Mouse (Mus musculus) hematopoietic stem cell, adult 5-6 weeks (primary cell): Measurements from ENCODE around the gene Rerg. TPM values are rescaled to one million over a fixed set of nuclear protein-coding genes. Genes with fewer than 3 reads are reported as not detected.

ENCODE experiments used
- ATAC-seq, 2 experiments: fragments of 125-278 bp in 1 of 2; replicated peaks in 1 of 2; 2 replicates each; pipeline ENCODE4 v1.8.0; 2016 to 2017; ENCODE audit warnings: inconsistent platforms in 2 of 2, mild to moderate bottlenecking in 2 of 2, moderate number of reproducible peaks in 2 of 2, low read depth in 1 of 2, moderate TSS enrichment in 1 of 2; ENCODE audit not compliant: low FRiP score in 2 of 2, poor library complexity in 2 of 2, severe bottlenecking in 2 of 2, insufficient read depth in 1 of 2, low TSS enrichment in 1 of 2
- total RNA-seq: library from RNA; stranded (forward); fragments of 172-1452, 232-1000 nt; gene quantifications from 2 replicates; pipeline ENCODE4 v1.2.3, GENCODE M21; 2017

Gene Rerg
- total RNA-seq, 1 experiment from 2014 or later, result not detected

GRCm38 (mm10) chr6:137109811-137110777 is 60.2 kb downstream of the Rerg start:
- ATAC-seq, result no peak

DNA sequence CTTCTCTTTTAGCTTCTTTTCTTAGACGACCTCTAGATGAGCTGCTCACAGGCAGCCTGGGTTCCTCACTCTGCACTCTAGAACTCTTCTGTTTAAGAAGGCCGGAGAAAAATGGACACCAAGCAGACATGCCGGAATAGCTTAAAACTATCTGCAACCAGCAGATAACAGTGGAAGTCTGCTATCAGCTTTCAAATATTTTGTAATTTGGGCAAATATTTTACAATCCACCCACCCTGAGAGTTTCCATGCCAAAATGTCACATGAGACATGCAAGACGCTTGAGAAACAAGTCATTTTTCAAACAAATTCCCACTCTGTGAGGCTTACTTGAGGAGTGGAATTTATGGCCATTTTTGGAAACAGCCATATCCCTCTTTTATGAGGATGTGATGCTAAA is 65.0 kb downstream of the Rerg start:
- no peak for ATAC-seq

DNA sequence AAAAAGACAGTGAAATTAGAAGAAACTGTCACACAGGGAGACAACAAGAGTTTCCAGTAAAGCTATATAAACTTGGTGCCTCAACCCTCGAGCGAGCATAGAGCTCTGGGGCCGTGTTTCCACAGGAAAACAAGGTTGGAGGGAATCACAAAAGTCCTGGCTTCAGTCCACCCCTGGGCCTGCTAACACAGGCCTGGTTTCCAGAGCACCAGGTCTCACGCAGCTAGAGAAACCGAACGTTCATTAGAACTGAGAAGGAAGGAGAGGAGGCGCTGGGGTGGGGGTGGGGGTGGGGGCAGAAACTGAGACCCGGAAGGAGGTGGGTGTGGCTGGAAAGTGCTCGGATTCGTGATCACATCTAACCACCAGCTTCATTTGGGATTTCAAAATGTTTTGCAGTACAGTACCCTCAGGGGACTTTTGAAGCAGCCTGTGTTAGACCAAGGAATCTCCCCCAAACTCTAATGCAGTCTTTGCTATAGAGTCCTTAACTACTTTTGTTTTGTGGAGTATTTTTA is 67.6 kb downstream of the Rerg start:
- ATAC-seq, result 0 out of 4 replicates have a peak, but pooled peaks have one; percentile 25 to 32

DNA sequence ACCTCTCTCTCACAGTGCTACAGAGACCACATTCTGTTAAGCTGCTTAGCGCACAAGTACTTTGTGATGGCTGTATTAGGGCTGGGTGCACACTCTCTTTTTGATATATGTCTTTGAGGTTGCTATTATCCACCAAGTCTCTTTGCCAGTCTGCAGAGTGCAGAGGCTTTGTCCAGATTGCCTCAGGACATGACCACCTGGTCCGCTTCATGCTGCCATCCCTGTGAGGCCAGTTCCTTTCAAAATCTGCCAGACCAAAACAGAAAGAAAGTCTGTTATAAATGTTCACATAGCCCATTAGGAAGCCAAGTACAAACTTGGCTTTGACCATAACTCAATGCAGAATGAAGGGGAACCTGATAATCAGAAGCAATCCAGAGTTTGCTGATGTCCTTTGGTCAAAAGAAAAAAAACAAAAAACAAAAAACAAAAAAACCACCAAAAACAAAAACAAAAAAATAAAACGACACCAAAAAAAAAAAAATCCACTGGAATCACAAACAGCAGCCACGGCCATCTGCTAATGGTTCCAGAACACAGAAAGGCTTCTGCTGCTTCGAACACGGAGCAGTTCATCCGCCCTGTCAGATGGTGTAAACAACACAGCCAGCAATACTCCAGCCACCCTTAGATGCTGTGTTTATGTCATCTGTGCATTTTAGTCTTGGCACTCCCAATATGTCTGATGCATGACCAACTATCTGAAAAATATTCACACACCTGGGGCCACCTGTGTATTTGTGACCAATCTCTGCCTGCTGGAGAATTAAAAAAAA is 68.2 kb downstream of the Rerg start:
- ATAC-seq, result no peak

DNA sequence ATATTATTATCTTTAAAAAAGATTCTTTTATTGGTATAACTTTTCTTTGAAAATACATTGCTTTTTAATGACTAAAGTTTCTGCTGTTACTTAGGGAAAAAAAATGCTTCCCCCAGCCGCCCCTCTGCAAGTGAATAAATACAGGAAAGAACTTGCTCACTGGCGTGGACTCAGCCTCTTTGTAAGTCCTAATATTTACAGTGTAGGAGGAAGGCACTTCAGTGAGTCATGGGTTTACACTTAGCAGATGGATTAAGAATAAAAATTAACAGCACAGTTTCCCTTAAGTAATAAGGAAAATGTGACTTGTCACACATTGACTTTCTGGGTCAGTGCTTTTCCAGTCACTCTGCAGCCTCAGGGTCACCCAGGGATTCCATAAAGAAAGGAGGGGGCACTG is 70.0 kb downstream of the Rerg start:
- ATAC-seq, result no peak

DNA sequence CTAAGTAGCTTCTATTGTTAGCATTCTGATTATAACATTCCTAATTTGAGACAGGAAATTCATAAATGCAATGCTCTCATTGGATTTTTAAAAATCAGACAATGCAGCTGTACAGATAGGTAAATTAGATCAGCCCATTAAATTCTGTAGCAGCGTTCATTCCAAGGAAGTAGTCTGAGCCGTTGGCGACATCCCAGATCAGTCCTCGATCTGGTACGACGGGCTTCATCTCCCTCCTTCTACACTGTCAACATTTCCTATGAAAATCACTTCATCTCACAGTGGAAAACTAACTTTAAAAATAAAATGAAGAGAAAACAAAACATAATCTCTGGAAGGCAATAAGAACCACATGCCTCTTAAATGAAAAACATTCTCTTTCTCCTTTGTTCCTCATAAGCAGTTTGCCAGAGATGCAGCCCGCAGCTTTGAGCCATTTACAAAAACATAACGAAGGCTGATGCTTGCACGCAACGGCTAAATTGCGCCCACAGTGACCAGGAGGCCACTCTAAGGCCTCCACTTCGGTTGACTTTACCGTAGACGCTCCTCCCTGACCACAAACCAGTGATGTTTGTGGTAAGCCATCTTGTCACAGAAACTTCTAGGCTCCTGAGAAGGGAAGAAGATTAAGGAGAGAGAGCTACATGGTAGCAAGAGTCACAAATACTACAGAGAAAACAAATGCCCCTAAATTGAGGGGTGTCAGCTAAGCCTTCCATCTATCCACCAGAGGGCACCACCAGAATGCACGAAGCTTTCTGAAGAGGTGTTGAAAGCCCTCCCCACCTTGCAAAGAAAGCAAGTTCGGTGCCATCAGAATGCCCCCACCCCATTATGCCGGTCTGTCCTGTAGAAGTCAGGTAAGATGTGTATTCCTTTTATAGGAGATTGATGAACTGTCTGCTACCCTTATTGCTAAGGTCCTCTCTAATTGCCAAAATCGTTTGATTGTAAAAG is 71.8 kb downstream of the Rerg start:
- peak; percentile 62 to 76; a peak in 3 of 4 replicates for ATAC-seq

DNA sequence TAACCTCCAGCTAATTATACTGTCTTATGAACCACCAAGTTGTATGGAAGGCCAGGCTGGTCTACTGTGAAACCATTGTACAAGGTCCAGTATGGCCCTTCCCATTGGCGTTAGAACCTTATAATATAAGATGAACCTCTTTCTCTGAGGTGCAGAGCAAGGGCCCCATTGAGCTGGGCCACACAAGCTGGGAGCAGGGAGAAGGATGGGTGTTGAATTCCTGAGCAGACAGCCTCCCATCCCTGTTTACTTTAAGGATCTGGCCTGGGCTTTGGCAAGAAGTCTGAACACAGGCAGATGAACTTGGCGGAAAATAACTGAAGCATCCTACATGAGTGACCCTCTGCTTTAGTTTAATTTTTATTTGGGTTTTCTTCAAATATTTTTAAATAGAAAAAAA is 75.8 kb downstream of the Rerg start:
- no peak for ATAC-seq

GRCm38 (mm10) chr6:137088469-137088868 is 81.8 kb downstream of the Rerg start:
- ATAC-seq, result no peak

GRCm38 (mm10) chr6:137087956-137088355 is 82.3 kb downstream of the Rerg start:
- no peak for ATAC-seq

- no peak for ATAC-seq
These were observed 82.8 kb downstream of the Rerg start for GRCm38 (mm10) chr6:137087470-137087869.

- ATAC-seq, result no peak
These were observed 90.6 kb downstream of the Rerg start for GRCm38 (mm10) chr6:137079701-137080100.

- ATAC-seq, result no peak
These were observed 93.6 kb downstream of the Rerg start for GRCm38 (mm10) chr6:137076731-137077130.

DNA sequence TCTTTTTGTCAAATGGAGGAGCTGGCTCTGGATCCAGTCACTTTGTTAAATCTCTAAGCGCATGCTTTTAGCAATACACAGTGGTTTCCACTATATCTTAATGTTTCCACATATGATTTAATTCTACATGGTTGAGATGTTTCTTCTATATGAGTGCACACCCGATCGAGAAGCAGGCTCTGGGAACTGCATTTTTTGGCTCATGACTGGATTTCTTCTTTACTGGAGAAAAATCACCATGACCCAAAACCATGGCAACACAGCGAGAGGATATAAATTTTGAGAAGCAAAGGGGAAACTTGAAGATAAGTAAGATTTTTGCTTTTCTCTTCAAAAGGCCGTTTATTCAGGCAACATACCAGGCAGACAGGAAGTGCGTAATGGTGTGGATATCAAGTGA is 94.1 kb downstream of the Rerg start:
- ATAC-seq, result no peak

GRCm38 (mm10) chr6:137072256-137072655 is 98.0 kb downstream of the Rerg start:
- ATAC-seq, result no peak

GRCm38 (mm10) chr6:137071466-137071865 is 98.8 kb downstream of the Rerg start:
- ATAC-seq, result no peak

- no peak for ATAC-seq
These were observed 104.8 kb downstream of the Rerg start for GRCm38 (mm10) chr6:137065506-137065905.

GRCm38 (mm10) chr6:137064786-137065185 is 105.5 kb downstream of the Rerg start:
- no peak for ATAC-seq
